Mouse (Mus musculus): Measurements from ENCODE around the gene Sucnr1. TPM values are rescaled to one million over a fixed set of nuclear protein-coding genes. Genes with fewer than 3 reads are reported as not detected.
"Not testable (repeated sequence)": the region's sequence is repeated elsewhere in the genome, so short reads cannot be mapped to it uniquely, and the experiment has no call there.

Sucnr1 gene
- under 1 TPM in 1 of 2 experiments, not detected in 1; 0.28 TPM for total RNA-seq (2021)
- long read RNA-seq, experiment 1 = 0 reads
- long read RNA-seq, experiment 2 = 0 reads

- DNase-seq = no peak
Measured at GRCm38 (mm10) chr3:60081648-60082047, at the start of gene Sucnr1. Gene Sucnr1, plus strand, starts transcription at chr3:60081869.

GRCm38 (mm10) chr3:60046221-60046913, 35.3 kb upstream of the Sucnr1 start:
- DNase-seq = no peak

GRCm38 (mm10) chr3:60053231-60053927, 28.3 kb upstream of the Sucnr1 start:
- DNase-seq = no peak

GRCm38 (mm10) chr3:60053931-60054330, 27.7 kb upstream of the Sucnr1 start:
- no peak for DNase-seq

- no peak for DNase-seq
Measured at GRCm38 (mm10) chr3:60056451-60056850, 25.2 kb upstream of the Sucnr1 start.

- no peak for DNase-seq
Measured at GRCm38 (mm10) chr3:60057070-60057808, 24.4 kb upstream of the Sucnr1 start.

GRCm38 (mm10) chr3:60057809-60058082, 23.9 kb upstream of the Sucnr1 start:
- DNase-seq = no peak

- no peak for DNase-seq
Measured at GRCm38 (mm10) chr3:60078883-60079415, 2.7 kb upstream of the Sucnr1 start.

GRCm38 (mm10) chr3:60080572-60080971, 1.1 kb upstream of the Sucnr1 start:
- DNase-seq = no peak

- DNase-seq = no peak
Measured at GRCm38 (mm10) chr3:60082746-60083145, 1.1 kb downstream of the Sucnr1 start.

GRCm38 (mm10) chr3:60085729-60086128, 4.1 kb downstream of the Sucnr1 start:
- no peak for DNase-seq

GRCm38 (mm10) chr3:60091321-60091720, 9.7 kb downstream of the Sucnr1 start:
- no peak for DNase-seq

- no peak for DNase-seq
Measured at GRCm38 (mm10) chr3:60094386-60095156, 12.9 kb downstream of the Sucnr1 start.

- DNase-seq = no peak
Measured at GRCm38 (mm10) chr3:60096941-60097340, 15.3 kb downstream of the Sucnr1 start.

GRCm38 (mm10) chr3:60097485-60097884, 15.8 kb downstream of the Sucnr1 start:
- DNase-seq = no peak

GRCm38 (mm10) chr3:60098521-60098920, 16.9 kb downstream of the Sucnr1 start:
- DNase-seq = no peak

- no peak for DNase-seq
Measured at GRCm38 (mm10) chr3:60104462-60105109, 22.9 kb downstream of the Sucnr1 start.

GRCm38 (mm10) chr3:60106446-60106845, 24.8 kb downstream of the Sucnr1 start:
- DNase-seq = not testable (repeated sequence)

- DNase-seq = no peak
Measured at GRCm38 (mm10) chr3:60107736-60108135, 26.1 kb downstream of the Sucnr1 start.

- DNase-seq = no peak
Measured at GRCm38 (mm10) chr3:60108815-60109214, 27.1 kb downstream of the Sucnr1 start.

GRCm38 (mm10) chr3:60111135-60111710, 29.6 kb downstream of the Sucnr1 start:
- DNase-seq = no peak

Data from gastrocnemius, postnatal 10 days (tissue).